Mouse (Mus musculus) hindbrain, postnatal 0 days (tissue): ENCODE measurements around the gene Ccl20. TPM values are rescaled to one million over a fixed set of nuclear protein-coding genes. Genes with fewer than 3 reads are reported as not detected.

Source experiments
- ATAC-seq: fragments of 200-750 bp; cut with Nextera tagmentation; 2 replicates; pipeline ENCODE4 v1.8.0; 2017; ENCODE audit warnings: mild to moderate bottlenecking, moderate TSS enrichment, moderate library complexity
- DNase-seq: peaks from one replicate; pipeline ENCODE4 v3.0.0-alpha.2; 2015; ENCODE audit warnings: low spot score
- H3K27ac ChIP-seq: fragments of 300-500 bp; sonication (generic); 2 replicates; pipeline ENCODE4 v1.5.1; 2014; ENCODE audit warnings: mild to moderate bottlenecking
- H3K27me3 ChIP-seq: fragments of 300-500 bp; sonication (generic); 2 replicates; pipeline ENCODE4 v1.6.1; 2014; ENCODE audit warnings: low read length, mixed read lengths; ENCODE audit not compliant: insufficient read depth
- H3K36me3 ChIP-seq: fragments of 300-500 bp; sonication (generic); 2 replicates; pipeline ENCODE4 v1.6.1; 2014; ENCODE audit warnings: low read length, mixed read lengths; ENCODE audit not compliant: insufficient read depth
- H3K4me1 ChIP-seq: fragments of 300-500 bp; sonication (generic); 2 replicates; pipeline ENCODE4 v1.6.1; 2014; ENCODE audit warnings: antibody characterized with exemption, low read length, mixed read lengths; ENCODE audit not compliant: insufficient read depth
- H3K4me2 ChIP-seq: fragments of 300-500 bp; sonication (generic); 2 replicates; pipeline ENCODE4 v1.6.1; 2014; ENCODE audit warnings: low read depth, mild to moderate bottlenecking, low read length, moderate library complexity, mixed read lengths
- H3K4me3 ChIP-seq: fragments of 300-500 bp; sonication (generic); 2 replicates; pipeline ENCODE4 v1.5.1; 2014; ENCODE audit warnings: low read length
- H3K9ac ChIP-seq: fragments of 300-500 bp; sonication (generic); replicated peaks from 2 replicates; pipeline ENCODE4 v1.6.1; 2014; ENCODE audit warnings: mild to moderate bottlenecking, low read length, moderate library complexity, mixed read lengths
- H3K9me3 ChIP-seq: fragments of 300-500 bp; sonication (generic); 2 replicates; pipeline ENCODE4 v1.6.1; 2016; ENCODE audit warnings: low read length, mixed read lengths
- CTCF ChIP-seq: IDR thresholded peaks from 2 replicates; pipeline ENCODE4 v1.5.1; 2016; ENCODE audit warnings: antibody characterized with exemption, control low read depth, low read depth
- WGBS: fragments of 180-500 bp; shearing (Covaris S2); extraction: QIAGEN DNeasy Blood & Tissue Kit; methylation state at CpG from one replicate; pipeline ENCODE4 v1.1.7; 2014; 5-methylcytosine and 5-hydroxymethylcytosine counted together
- polyA plus RNA-seq: library from polyadenylated mRNA; unstranded; fragments of >200 nt; fragmentation: Nextera tagmentation; extraction: Ambion mirVana; gene quantifications from 2 replicates; pipeline ENCODE4 v1.2.1, GENCODE M21; 2015
- total RNA-seq: library from RNA; depleted of rRNA; stranded (reverse); fragments of >200 nt; gene quantifications from 2 replicates; pipeline ENCODE4 v1.2.3, GENCODE M21; 2014; rRNA removed

Ccl20 gene
- total RNA-seq (not detected in 2 replicates), polyA plus RNA-seq (not detected in 2 replicates)

GRCm38 (mm10) chr1:83116447-83117137 lies at the start of gene Ccl20:
Ccl20 (plus strand) TSS chr1:83116766.
- 49% methylated on average over 8 of the region's 8 CpGs for whole genome bisulfite sequencing

GRCm38 (mm10) chr1:83067205-83067604 lies 49.4 kb upstream of the Ccl20 start:
- no peak for DNase-seq
- TF ChIP-seq CTCF: no peak
- Histone ChIP-seq H3K4me1 (no peaks in the 10 kb centered on the region), H3K36me3 (no peaks in the 10 kb centered on the region), H3K9ac (no peak overlapping the region), H3K4me3 (no peak overlapping the region), H3K4me2 (no peak overlapping the region), H3K9me3 (no peaks in the 10 kb centered on the region), H3K27ac (no peak overlapping the region), H3K27me3 (no peaks in the 10 kb centered on the region)
- WGBS: 75% methylated on average over 10 of the region's 10 CpGs
- no peak for ATAC-seq

More at GRCm38 (mm10) chr1:83116447-83117137, at the start of gene Ccl20:
- DNase-seq: no peak
- no peaks in the 10 kb centered on the region for H3K9me3 ChIP-seq
- H3K36me3 ChIP-seq: no peaks in the 10 kb centered on the region
- no peaks in the 10 kb centered on the region for H3K27me3 ChIP-seq
- no peak for TF ChIP-seq CTCF
- H3K27ac ChIP-seq: no peak within 1 kb of the TSS
- no peak within 1 kb of the TSS for H3K4me3 ChIP-seq
- ATAC-seq: no peak
- no peak within 1 kb of the TSS for H3K4me2 ChIP-seq
- H3K4me1 ChIP-seq: no peaks in the 10 kb centered on the region
- H3K9ac ChIP-seq: no peak within 1 kb of the TSS

GRCm38 (mm10) chr1:83075526-83076189 lies 40.9 kb upstream of the Ccl20 start:
- Histone ChIP-seq H3K36me3 (no peaks in the 10 kb centered on the region), H3K9ac (no peak overlapping the region; the same call in 1 of the 2 replicates), H3K9me3 (no peaks in the 10 kb centered on the region), H3K4me2 (peak overlapping the region; percentile 54), H3K4me1 (no peaks in the 10 kb centered on the region), H3K27me3 (no peaks in the 10 kb centered on the region), H3K4me3 (peak overlapping the region; percentile 27), H3K27ac (no peak overlapping the region)
- no peak for TF ChIP-seq CTCF
- ATAC-seq (peak; percentile 32; the same call in 1 of the 2 replicates), DNase-seq (no peak)
- whole genome bisulfite sequencing: 37% methylated on average over 15 of the region's 15 CpGs

GRCm38 (mm10) chr1:83076190-83076917 lies 40.2 kb upstream of the Ccl20 start:
- peak; percentile 95 for TF ChIP-seq CTCF
- 39% methylated on average over 11 of the region's 11 CpGs for WGBS
- H3K4me2 ChIP-seq: peak overlapping the region; percentile 54
- H3K9ac ChIP-seq: no peak overlapping the region; the same call in 1 of the 2 replicates
- H3K4me1 ChIP-seq: no peaks in the 10 kb centered on the region
- no peak overlapping the region for H3K27ac ChIP-seq
- no peaks in the 10 kb centered on the region for H3K36me3 ChIP-seq
- H3K27me3 ChIP-seq: no peaks in the 10 kb centered on the region
- ATAC-seq (peak; percentile 94), DNase-seq (peak; percentile 86)
- H3K4me3 ChIP-seq: peak overlapping the region; percentile 27
- H3K9me3 ChIP-seq: no peaks in the 10 kb centered on the region

GRCm38 (mm10) chr1:83077016-83077415 lies 39.5 kb upstream of the Ccl20 start:
- no peak overlapping the region for H3K9ac ChIP-seq
- TF ChIP-seq CTCF: no peak
- ATAC-seq (no peak), DNase-seq (no peak)
- no peak overlapping the region for H3K27ac ChIP-seq
- no peak overlapping the region for H3K4me3 ChIP-seq
- 85% methylated on average over 6 of the region's 6 CpGs for WGBS
- no peak overlapping the region for H3K4me2 ChIP-seq
- no peaks in the 10 kb centered on the region for H3K4me1 ChIP-seq
- no peaks in the 10 kb centered on the region for H3K27me3 ChIP-seq
- no peaks in the 10 kb centered on the region for H3K9me3 ChIP-seq
- no peaks in the 10 kb centered on the region for H3K36me3 ChIP-seq

GRCm38 (mm10) chr1:83084790-83085189 lies 31.8 kb upstream of the Ccl20 start:
- Histone ChIP-seq H3K4me3 (no peak overlapping the region), H3K4me2 (no peak overlapping the region)

More at GRCm38 (mm10) chr1:83084790-83085189, 31.8 kb upstream of the Ccl20 start:
- no peaks in the 10 kb centered on the region for H3K9me3 ChIP-seq
- no peak for TF ChIP-seq CTCF
- ATAC-seq: no peak
- 96% methylated on average over 2 of the region's 2 CpGs for WGBS
- H3K4me1 ChIP-seq: no peaks in the 10 kb centered on the region
- H3K9ac ChIP-seq: no peak overlapping the region
- H3K27ac ChIP-seq: no peak overlapping the region
- no peaks in the 10 kb centered on the region for H3K36me3 ChIP-seq
- DNase-seq: no peak
- no peaks in the 10 kb centered on the region for H3K27me3 ChIP-seq
